Mouse (Mus musculus) frontal cortex, postnatal 36 days (tissue): ENCODE results near the gene Osbpl6.

ENCODE experiments used
- DNase-seq, 2 experiments: peaks; one replicate each; pipeline ENCODE4 v3.0.0; 2022; ENCODE audit warnings: low spot score in 2 of 2

Osbpl6 gene

GRCm38 (mm10) chr2:76647883-76648570, 241.7 kb downstream of the Osbpl6 start, which contains the start of the genes Prkra and Pjvk:
Gene Prkra, minus strand, starts transcription at chr2:76648015.
Gene Pjvk, plus strand, starts transcription at chr2:76648476.
- DNase-seq = peak; percentile 92 to 94

DNA sequence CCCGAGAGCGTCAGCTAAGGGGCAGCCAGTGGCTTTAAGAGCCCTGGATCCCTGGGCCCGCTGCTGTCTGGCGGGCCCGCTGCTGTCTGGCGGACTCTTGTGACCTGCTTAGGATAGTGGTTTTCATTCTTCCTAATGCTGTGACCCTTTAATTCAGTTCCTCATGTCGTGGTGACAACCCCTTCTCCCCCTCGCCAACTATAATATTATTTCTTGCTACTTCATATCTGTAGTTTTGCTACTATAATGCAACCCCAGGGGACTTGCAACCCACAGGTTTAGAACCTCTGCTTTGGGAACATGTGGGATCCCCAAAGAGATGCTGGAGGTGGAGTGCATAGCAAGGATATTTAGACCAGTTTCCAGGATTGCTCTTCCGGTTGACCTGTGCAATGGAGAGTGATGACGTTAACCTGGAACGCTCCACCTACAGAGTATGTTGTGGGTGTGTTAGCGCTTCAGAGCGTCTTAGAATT, 242.4 kb downstream of the Osbpl6 start:
- DNase-seq = no peak
